Mouse (Mus musculus): Measurements from ENCODE around the gene Gm10306.

Gm10306 gene

GRCm38 (mm10) chr4:94556265-94557054 lies at the start of gene Gm10306, which contains the start of gene Caap1:
Gene Gm10306, plus strand, starts transcription at chr4:94556546.
Gene Caap1, minus strand, starts transcription at chr4:94556796.
- peak; percentile 88 for DNase-seq

GRCm38 (mm10) chr4:94515366-94515765 lies 41.0 kb upstream of the Gm10306 start:
- DNase-seq, result no peak

- DNase-seq, result peak; percentile 8
Observed at GRCm38 (mm10) chr4:94517631-94518030, 38.7 kb upstream of the Gm10306 start.

GRCm38 (mm10) chr4:94523321-94523720 lies 33.0 kb upstream of the Gm10306 start:
- DNase-seq, result no peak

GRCm38 (mm10) chr4:94529448-94529847 lies 26.9 kb upstream of the Gm10306 start:
- DNase-seq, result no peak

- no peak for DNase-seq
Observed at GRCm38 (mm10) chr4:94533205-94533604, 23.1 kb upstream of the Gm10306 start.

- no peak for DNase-seq
Observed at GRCm38 (mm10) chr4:94543041-94543440, 13.3 kb upstream of the Gm10306 start.

- DNase-seq, result no peak
Observed at GRCm38 (mm10) chr4:94544321-94544720, 12.0 kb upstream of the Gm10306 start.

- no peak for DNase-seq
Observed at GRCm38 (mm10) chr4:94554955-94555494, 1.3 kb upstream of the Gm10306 start.

- peak; percentile 10 for DNase-seq
Observed at GRCm38 (mm10) chr4:94557145-94557544, 799 bp downstream of the Gm10306 start.

GRCm38 (mm10) chr4:94559266-94559665 lies 2.9 kb downstream of the Gm10306 start:
- DNase-seq, result no peak

- DNase-seq, result no peak
Observed at GRCm38 (mm10) chr4:94560316-94560715, 4.0 kb downstream of the Gm10306 start.

GRCm38 (mm10) chr4:94561954-94562648 lies 5.8 kb downstream of the Gm10306 start:
- no peak for DNase-seq

- no peak for DNase-seq
Observed at GRCm38 (mm10) chr4:94564297-94564696, 8.0 kb downstream of the Gm10306 start.

GRCm38 (mm10) chr4:94572677-94573076 lies 16.3 kb downstream of the Gm10306 start:
- no peak for DNase-seq

GRCm38 (mm10) chr4:94591765-94592381 lies 35.5 kb downstream of the Gm10306 start:
- DNase-seq, result no peak

- no peak for DNase-seq
Observed at GRCm38 (mm10) chr4:94592709-94593108, 36.4 kb downstream of the Gm10306 start.

GRCm38 (mm10) chr4:94601395-94601794 lies 45.0 kb downstream of the Gm10306 start:
- DNase-seq, result no peak

- no peak for DNase-seq
Observed at GRCm38 (mm10) chr4:94602496-94603030, 46.2 kb downstream of the Gm10306 start.

GRCm38 (mm10) chr4:94603031-94603629 lies 46.8 kb downstream of the Gm10306 start, which contains the start of gene Plaa:
Gene Plaa, minus strand, starts transcription at chr4:94603244.
- peak; percentile 84 for DNase-seq

GRCm38 (mm10) chr4:94604452-94605019 lies 48.2 kb downstream of the Gm10306 start:
- DNase-seq, result no peak

GRCm38 (mm10) chr4:94605591-94605990 lies 49.2 kb downstream of the Gm10306 start:
- DNase-seq, result no peak

All from cerebellum, adult 11 months (tissue).